Mouse (Mus musculus): ENCODE data around the gene Adgrv1.
A peak's percentile ranks its signal among the peaks of the same experiment; 100 is the strongest.
"Not testable (repeated sequence)": the region's sequence is repeated elsewhere in the genome, so short reads cannot be mapped to it uniquely, and the experiment has no call there.

The Adgrv1 gene

GRCm38 (mm10) chr13:81632720-81633415, at the start of gene Adgrv1:
Gene Adgrv1, minus strand, starts transcription at chr13:81633154.
- no peak for DNase-seq (ENCODE audit: low read depth)

GRCm38 (mm10) chr13:81675333-81675732, 42.4 kb upstream of the Adgrv1 start:
- no peak for DNase-seq (ENCODE audit: low read depth)

GRCm38 (mm10) chr13:81667713-81668112, 34.8 kb upstream of the Adgrv1 start:
- DNase-seq (ENCODE audit: low read depth) = no peak

- DNase-seq (ENCODE audit: low read depth) = no peak
Observed at GRCm38 (mm10) chr13:81664331-81664698, 31.4 kb upstream of the Adgrv1 start.

GRCm38 (mm10) chr13:81663566-81664330, 30.8 kb upstream of the Adgrv1 start:
- DNase-seq (ENCODE audit: low read depth) = no peak

GRCm38 (mm10) chr13:81658053-81658752, 25.2 kb upstream of the Adgrv1 start:
- DNase-seq (ENCODE audit: low read depth) = no peak

GRCm38 (mm10) chr13:81657351-81658052, 24.5 kb upstream of the Adgrv1 start, which contains the start of gene Lysmd3:
Gene Lysmd3, plus strand, starts transcription at chr13:81657663.
- peak; percentile 67 for DNase-seq (ENCODE audit: low read depth)

GRCm38 (mm10) chr13:81657008-81657350, 24.0 kb upstream of the Adgrv1 start:
- DNase-seq (ENCODE audit: low read depth) = no peak

- DNase-seq (ENCODE audit: low read depth) = no peak
Observed at GRCm38 (mm10) chr13:81656091-81656850, 23.3 kb upstream of the Adgrv1 start.

GRCm38 (mm10) chr13:81650382-81650781, 17.4 kb upstream of the Adgrv1 start:
- not testable (repeated sequence) for DNase-seq (ENCODE audit: low read depth)

- no peak for DNase-seq (ENCODE audit: low read depth)
Observed at GRCm38 (mm10) chr13:81646348-81646747, 13.4 kb upstream of the Adgrv1 start.

- DNase-seq (ENCODE audit: low read depth) = no peak
Observed at GRCm38 (mm10) chr13:81644047-81644565, 11.2 kb upstream of the Adgrv1 start.

- no peak for DNase-seq (ENCODE audit: low read depth)
Observed at GRCm38 (mm10) chr13:81642491-81643149, 9.7 kb upstream of the Adgrv1 start.

- DNase-seq (ENCODE audit: low read depth) = no peak
Observed at GRCm38 (mm10) chr13:81641289-81642045, 8.5 kb upstream of the Adgrv1 start.

- DNase-seq (ENCODE audit: low read depth) = no peak
Observed at GRCm38 (mm10) chr13:81640881-81641280, 7.9 kb upstream of the Adgrv1 start.

- no peak for DNase-seq (ENCODE audit: low read depth)
Observed at GRCm38 (mm10) chr13:81639624-81640023, 6.7 kb upstream of the Adgrv1 start.

GRCm38 (mm10) chr13:81630566-81630965, 2.4 kb downstream of the Adgrv1 start:
- no peak for DNase-seq (ENCODE audit: low read depth)

- DNase-seq (ENCODE audit: low read depth) = no peak
Observed at GRCm38 (mm10) chr13:81629395-81629794, 3.6 kb downstream of the Adgrv1 start.

GRCm38 (mm10) chr13:81628631-81629190, 4.2 kb downstream of the Adgrv1 start:
- DNase-seq (ENCODE audit: low read depth) = no peak

- not testable (repeated sequence) for DNase-seq (ENCODE audit: low read depth)
Observed at GRCm38 (mm10) chr13:81627861-81628260, 5.1 kb downstream of the Adgrv1 start.
